Mouse (Mus musculus) CH12F3 (cell line): ENCODE measurements around the gene Kank2.
"Not testable (repeated sequence)": the region's sequence is repeated elsewhere in the genome, so short reads cannot be mapped to it uniquely, and the experiment has no call there.

Experiments used
- in situ Hi-C: fragments of 300-500 bp; cut with MboI; formaldehyde crosslinking; loops from 2 replicates; pipeline ENCODE4 v1.14.3; 2020; ENCODE audit warnings: low sequenced_read_pairs

Kank2 gene

DNA sequence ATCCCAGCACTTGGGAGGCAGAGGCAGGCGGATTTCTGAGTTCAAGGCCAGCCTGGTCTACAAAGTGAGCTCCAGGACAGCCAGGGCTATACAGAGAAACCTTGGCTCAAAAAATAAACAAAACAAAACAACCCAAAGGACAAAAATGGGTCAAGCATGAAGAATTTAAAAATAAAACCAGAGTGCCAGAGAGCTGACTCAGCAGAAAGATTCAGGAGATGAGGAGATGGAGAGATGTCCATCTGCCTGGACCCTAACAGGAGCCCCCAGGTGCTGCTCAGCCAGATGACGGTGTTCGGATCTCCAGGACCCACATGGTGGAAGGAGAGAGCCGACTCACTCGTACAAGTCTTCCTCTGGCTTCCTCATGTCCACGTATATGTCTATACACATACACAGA, 20.0 kb upstream of the Kank2 start:
- in situ Hi-C loops = no loop called here

DNA sequence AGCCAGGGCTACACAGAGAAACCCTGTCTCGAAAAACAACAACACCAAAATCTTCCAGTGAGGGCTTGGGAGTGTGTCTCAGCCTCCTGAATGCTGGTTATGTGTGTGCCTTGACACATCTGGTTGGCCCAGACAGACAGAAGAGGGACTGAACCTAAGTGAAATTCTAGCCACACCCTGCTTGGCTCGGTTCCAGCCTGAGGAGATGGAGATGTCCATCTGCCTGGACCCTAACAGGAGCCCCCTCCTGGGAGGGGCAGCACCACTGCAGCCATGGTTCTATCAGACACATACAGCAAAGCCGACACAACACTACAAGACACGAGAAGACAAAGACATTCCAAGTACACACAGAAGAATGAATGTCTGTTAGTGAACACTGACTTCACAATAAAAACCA, 19.6 kb upstream of the Kank2 start:
- in situ Hi-C loops = no loop called here

DNA sequence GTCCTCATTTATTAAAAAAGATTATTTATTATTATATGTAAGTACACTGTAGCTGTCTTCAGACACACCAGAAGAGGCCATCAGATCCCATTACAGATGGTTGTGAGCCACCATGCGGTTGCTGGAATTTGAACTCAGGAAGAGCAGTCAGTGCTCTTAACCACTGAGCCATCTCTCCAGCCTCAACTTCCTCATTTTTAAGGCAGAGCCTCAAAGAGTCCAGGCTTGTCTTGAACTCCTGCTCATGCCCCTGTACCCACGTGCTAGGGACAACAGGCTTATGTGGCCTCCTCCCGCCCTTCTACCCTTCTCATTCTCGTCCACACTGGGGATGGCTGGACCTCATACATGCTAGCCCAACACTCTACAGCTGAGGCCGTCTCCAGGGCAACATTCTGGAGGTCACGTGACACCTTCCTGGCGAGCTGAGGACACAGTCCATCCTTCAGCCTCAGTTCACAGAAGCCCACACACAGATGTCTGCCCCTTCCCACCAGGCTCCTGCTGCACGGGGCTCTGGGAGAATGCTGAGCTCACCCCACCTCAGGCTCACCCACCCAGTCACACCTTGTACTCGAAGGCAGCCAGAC, 18.3 kb upstream of the Kank2 start:
- in situ Hi-C loops = no loop called here

DNA sequence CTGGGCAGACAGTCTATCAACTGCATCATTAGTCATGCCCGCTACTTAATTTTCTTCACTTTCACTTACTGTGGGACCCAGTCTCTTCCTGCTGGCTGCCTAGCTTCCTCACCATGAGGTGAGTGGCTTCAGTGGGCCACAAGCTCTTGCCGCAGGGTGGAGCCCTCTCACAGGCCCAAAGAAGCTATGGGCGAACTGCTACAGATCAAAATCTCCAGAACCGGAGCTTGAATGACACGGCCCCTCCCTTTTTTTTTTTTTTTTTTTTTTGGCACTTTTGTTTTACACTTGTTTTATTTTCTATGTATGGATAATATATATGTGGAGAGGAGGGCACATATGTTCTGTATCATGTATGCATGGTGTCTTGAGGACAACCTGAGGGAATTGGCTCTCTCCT, 12.6 kb upstream of the Kank2 start:
- in situ Hi-C loops = no loop called here

DNA sequence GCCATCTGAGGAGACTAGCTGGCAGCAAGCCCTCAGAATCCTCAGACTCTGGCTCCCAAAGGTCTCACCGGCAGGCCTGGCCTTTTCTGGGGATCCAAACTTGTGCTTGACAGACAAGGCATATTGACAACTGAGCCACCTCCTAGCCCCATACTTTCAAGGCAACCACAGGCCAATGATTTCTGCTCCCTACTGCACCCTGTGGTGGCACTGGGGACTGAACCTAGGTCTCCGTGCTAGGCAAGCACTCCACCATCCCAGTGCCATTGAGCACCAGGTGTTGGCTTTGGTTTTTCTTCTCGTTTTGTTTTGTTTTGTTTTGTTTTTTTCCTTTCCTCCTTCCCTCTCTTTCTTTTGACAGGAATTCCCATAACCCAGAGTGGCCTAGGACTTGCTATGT, 10.0 kb upstream of the Kank2 start:
- in situ Hi-C loops = no loop called here

DNA sequence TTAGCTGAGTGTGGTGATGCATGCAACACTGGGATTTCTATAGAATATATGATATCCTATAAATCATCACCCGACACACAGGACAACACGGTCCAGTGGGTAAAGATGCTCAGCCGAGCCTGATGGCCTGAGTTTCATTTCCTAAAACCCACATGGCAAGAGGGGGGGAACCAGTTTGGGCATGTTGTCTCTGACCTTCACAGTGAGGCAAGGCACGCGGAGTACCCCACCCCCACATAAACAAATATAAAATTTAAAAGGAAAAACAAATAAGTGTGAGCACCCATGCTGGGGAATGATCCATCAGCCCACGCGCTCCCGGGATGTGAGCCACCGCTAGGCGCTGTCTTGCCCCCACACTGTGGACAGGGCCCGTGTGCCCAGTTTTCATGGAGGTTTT, 8.4 kb upstream of the Kank2 start:
- in situ Hi-C loops = no loop called here

DNA sequence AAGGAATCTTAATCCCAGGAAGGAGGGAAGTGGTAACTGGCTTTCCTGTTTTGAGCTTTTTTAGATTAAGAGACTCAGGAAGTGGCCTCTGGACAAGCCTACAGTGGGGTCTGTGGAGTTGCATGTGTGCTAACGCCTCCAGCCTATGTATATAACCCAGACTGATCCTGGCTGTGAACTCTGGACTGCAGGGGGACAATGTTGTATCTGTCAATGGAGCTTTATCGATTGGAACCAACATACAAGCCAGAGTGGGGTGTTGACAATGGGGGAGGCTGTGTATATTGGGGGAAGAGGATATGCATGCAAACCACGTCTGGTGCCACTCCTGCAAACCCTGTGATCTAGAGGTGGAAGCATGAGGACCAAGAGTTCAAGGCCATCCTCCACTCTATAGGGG, 7.8 kb upstream of the Kank2 start:
- in situ Hi-C loops = no loop called here

DNA sequence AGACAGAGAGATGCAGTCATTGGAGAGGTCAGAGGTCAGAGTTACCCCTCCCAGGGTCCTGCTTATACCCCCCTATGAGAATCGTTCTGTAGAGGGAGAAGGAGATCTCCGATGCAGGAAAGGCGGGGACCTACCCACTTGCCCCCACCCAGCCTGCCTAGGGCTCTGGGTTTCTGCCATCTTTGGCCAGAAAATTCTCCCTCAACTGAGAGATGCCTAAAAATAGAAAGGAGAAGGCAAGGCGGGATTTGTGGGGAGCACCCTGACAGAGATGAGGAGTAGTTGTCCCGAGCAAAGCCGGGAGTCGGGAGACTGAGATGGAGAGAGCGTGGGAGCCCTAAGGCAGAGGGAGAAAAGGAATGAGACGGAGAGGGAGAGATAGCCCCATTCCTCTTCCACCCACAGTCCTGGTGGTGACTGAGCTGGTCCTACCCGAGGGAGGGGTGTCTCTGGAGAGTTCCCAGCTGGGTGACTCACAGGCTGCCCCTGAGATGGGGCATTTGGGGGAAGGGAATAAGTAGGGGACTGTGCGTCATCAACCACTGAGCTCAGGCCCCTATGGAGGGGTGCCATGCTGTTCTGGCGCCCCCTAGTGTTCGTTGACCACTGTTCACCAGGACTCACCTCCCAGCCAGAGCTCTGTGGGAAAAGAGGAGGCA, 5.6 kb upstream of the Kank2 start:
- in situ Hi-C loops = no loop called here

DNA sequence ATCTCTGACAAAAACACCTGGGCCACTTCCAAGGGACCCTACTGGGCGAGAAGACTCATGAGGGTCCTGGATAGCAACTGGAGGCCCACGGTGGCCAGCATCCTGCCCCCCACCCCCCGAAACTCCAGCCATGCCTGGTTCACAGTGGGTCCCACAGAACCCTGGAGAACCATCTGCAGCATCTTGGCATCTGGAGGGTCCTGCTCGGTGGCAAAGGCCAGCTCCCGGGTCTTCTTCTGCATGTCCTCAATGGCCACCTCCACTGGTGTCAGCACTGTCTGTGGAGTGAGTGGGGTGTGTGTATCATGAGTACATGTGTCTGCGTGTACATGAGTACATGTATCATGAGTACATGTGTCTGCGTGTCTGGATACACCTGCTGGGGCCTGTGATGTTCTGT, 3.0 kb upstream of the Kank2 start:
- in situ Hi-C loops = no loop called here

DNA sequence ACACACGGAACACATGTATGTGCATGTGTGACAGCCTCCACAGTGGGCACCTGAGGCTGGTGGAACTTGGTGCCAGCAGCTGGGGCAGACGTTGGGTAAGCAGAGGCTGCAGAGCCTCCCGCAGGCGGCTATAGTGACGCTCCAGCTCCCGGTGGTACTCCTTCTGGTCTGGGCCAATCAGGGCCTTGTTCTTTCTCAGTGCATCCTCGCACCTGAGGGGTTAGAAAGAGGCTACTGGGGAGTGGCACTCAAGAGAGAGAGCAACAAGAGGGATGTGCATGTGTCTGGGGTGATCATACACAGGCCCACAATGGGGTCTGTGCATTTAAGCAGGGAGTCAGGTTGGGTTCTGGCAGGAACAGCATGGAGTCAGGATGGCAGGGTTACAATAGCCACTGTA, 2.6 kb upstream of the Kank2 start:
- in situ Hi-C loops = no loop called here

DNA sequence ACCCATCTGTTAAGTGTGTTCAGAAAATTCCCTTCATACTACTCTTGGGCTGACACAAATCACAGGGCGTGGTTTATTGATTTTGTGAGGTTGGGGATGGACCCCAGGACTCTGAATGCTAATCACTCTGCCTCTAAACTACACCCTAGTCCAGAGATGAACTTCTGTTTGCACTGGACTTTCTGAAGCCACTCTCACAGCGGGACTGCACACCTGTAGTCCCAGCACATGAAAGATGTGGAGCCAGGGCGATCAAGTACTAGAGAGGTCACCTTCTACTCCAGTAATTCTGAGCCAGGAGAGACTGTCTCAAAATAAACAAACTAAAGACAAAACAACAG, 436 bp upstream of the Kank2 start:
- in situ Hi-C loops = no loop called here

DNA sequence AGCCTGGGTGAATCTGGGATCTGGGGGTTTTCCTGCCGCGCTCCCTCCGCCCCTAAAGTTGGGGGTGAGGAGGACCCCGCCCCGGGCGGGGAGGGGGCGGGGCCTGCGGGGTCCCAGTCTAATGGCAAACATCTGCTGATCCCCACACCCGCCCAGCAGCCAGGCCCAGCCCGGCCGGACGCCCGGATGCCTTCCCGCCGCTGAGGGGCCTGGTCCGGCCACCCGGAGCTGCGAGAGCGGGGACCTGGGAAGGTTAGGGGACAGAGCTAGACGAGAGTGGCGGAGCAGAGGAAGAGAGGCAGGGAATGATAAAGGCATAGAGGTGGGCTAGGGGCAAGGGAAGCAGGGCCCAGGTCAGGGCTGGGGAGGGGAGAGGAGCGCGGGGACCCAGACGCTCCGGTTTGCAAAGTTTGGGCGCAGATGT, 611 bp downstream of the Kank2 start:
- in situ Hi-C loops = no loop called here

DNA sequence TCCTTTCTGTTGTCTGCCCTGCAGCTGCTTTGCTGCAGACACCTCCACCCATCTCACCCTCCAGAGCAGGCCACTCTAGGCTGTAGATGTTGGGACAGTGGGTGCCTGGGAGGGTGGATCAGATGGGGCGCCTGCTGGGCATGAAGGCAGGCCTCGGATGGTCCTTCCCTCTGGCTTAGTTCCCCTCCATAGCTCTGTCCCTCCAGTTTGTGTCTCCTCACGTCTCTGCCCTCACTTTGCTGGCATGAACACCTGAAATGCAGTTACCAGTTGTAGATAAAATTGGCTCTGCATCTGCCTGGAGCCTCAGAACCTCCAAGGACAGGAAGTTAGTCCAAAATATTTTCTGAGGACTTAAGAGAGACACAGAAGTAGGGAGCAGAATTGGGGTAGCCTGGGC, 1.6 kb downstream of the Kank2 start:
- in situ Hi-C loops = no loop called here

DNA sequence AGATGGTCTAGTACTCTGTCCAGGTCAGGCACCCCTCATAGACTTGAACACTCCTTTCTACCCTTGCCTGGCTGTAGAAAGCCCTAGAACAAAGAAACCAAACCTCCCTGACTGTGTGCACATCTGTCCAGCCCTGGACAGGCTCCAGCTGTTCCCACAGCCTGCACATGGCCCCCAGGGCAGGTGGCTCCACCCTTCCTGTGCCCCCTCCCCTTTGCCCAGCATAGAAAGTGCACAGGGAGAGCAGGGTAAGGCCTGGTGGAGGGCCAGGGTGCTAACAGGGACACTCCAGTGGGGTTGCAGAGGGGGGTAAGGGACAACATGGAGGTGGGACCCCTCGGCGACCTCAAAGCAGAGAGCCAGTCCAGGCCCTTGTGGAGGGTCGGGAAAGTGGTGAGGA, 2.3 kb downstream of the Kank2 start:
- in situ Hi-C loops = no loop called here

DNA sequence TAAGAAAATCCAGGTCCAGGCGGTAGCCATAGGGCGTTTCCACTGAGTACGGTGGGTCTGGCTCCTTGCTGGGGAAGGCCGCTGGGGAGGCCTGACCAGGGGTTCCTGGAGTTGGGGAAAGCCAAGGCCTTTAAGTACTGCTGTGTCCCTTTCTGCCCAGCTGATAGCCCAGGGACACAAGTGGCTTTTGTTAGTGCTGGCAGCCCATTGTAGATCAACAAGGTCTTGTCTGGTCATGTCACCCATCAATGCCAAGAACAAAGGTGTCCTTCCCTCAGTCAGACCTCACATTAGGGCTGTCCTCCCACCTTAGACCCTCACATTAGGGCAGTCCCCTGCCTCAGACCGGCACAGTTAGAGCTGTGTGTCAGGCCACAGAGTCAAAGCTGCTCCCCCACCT, 3.0 kb downstream of the Kank2 start:
- in situ Hi-C loops = no loop called here

DNA sequence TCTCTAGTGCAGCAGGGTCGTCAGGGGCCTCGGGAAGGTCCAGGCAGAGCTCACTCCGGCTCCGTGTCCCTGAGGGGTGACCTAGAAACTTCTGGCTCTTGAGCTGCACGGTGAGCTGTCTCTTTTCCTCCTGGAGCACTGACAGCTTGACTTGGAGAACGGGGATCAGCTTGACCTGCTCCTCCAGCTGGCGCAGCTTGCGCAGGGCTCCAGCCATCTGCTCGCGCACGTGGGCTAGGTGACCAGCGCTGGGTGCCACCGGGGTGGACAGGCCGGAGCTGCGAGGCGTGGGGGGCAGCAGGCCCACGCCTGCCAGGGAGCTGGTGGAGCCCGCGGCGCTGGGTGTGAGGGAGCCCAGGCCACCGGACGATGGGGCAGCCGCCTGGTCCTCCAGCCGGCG, 3.6 kb downstream of the Kank2 start:
- in situ Hi-C loops = no loop called here

DNA sequence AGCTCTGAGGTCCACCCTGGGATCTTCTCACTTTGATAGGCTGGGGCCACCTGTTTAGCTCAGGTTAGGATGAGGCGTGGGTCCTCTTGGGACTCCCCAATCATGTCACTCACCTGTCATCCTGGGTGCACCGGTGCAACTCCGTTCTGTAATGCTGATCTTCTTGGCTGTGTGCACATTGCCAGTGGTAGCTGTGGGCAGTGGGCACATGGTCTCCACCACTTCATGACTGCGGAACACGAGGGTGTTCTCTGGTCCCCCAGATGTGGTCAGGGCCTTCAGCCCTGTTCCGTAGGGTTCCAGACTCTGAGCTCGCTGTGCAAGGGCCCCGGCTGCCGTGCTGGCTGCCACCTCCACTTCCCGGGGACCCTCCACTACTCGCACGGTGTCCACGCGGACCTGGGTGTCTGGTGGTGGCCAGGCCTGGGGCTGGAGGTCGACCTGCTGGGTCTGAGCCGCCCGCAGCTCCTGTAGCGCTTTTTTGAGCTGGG, 4.2 kb downstream of the Kank2 start:
- in situ Hi-C loops = no loop called here

DNA sequence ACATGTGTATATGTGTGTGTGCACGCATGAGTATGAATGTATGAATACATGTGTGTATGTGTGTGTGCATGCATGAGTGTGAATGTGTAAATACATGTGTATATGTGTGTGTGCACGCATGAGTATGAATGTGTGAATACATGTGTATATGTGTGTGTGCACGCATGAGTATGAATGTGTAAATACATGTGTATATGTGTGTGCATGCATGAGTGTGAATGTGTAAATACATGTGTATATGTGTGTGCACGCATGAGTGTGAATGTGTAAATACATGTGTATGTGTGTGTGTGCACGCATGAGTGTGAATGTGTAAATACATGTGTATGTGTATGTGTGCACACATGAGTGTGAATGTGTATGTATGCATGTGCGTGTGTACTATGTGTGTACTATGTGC, 5.0 kb downstream of the Kank2 start:
- in situ Hi-C loops = not testable (repeated sequence)

DNA sequence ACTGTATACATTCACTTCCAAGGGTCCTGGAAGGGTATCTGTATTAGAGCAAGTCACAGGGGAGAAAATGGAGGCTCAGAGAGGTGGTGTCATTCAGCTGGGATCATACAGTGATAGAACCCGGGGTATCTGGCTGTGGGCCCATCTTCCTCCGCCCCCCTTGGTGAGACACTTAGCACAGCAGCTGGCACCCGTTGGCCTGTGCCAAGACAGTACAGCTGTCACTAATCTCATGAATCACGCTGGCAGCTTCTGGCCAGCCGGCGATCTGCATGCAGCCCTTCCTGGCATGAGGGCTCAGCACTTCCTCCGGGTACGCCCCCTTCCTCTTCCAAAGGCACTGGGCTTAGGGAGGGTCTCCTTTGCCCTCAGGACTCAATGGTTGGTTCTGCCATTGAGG, 5.9 kb downstream of the Kank2 start:
- in situ Hi-C loops = no loop called here

DNA sequence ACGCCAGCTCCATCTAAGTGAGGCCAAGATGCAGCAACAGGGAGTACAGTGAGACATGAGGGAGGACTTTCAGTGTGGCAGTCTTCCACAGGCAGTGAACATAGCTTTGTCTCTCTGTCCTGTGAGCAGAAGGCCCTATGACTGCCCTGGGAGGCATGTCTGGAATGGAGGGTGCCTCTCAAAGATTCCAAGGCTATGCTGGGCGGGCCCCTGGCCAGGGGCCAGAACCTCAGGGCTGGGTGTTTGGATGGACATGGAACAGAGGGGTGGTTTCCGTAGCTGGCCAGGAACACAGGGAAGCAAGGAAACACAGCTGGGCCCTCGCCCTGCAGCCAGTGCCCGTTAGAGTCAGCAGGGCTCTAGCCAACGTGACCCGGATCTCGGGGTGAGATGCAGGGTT, 6.7 kb downstream of the Kank2 start:
- in situ Hi-C loops = no loop called here

DNA sequence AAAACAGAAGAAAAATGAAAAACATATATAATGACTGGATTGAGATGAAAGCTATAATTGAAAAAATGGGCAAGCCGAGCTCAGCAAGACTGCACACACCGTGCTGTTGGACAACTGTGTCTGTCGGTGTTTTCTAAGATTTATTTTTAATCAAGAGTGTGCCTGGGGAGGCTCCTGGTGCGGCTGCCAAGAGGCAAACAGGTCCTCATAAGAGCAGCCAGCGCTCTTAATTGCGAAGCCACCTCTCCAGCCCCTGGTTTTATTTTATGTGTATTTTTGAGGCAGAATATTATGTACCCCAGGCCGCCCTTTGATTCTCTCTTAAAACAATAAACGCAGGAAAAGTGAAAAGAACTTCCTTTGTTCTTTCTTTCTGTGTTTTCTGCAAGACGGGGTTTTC, 10.3 kb downstream of the Kank2 start:
- in situ Hi-C loops = no loop called here

DNA sequence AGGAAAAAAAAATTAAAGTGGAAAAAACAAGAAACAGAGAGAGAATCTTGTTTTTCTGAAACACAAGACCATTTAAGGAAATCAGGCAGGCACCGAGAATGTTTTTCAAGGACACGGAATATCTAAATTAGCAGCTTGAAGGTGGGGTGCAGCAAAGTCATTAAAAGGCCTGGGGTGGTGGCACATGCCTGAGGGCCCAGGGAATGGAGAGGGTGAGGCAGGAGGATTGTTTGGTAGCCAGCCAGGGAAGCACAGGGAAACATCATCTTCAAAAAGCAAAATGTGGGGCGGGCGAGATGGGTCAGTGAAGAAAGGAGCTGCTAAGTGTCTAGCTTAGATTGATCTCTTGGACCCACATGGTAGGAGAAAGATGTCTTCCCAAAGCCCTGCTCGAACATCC, 10.9 kb downstream of the Kank2 start:
- in situ Hi-C loops = no loop called here

DNA sequence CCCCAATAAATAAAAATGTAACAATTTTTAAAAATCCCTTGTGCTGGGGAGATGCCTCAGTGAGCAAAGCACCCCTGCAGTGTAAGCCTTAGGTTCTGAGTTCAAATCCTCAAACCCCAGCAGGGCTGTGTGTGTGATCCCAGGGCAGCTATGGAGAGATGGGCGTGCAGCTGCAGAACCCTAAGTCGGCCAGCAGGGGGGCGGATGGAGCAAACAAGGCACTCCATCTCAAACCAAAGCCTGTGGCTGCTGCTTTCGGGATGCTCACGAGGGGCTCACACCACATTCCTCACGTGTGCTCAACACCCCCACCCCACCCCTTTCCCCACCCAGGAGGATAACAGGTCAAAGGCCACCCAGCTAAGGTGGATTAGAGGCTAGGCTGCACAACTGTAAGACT, 11.6 kb downstream of the Kank2 start:
- in situ Hi-C loops = no loop called here
